Mouse (Mus musculus) ES-E14 (cell line): ENCODE measurements around the gene Zfp36l2. TPM values are rescaled to one million over a fixed set of nuclear protein-coding genes. Genes with fewer than 3 reads are reported as not detected.

Source experiments
- DNase-seq: peaks from one replicate; pipeline ENCODE4 v3.0.0-alpha.2; 2013; ENCODE audit warnings: low read depth, low spot score
- H3K27ac ChIP-seq: 2 replicates; pipeline ENCODE4 v1.5.1; 2012; ENCODE audit warnings: low read depth, mild to moderate bottlenecking, low read length, moderate library complexity, mixed read lengths; ENCODE audit not compliant: poor library complexity, insufficient read depth, severe bottlenecking
- H3K36me3 ChIP-seq: 2 replicates; pipeline ENCODE4 v1.6.1; 2012; ENCODE audit warnings: mild to moderate bottlenecking, low read length, moderate library complexity, mixed read lengths; ENCODE audit not compliant: control insufficient read depth, poor library complexity, insufficient read depth, severe bottlenecking
- H3K4me1 ChIP-seq, 2 experiments: fragments of 150-350 bp in 1 of 2; sonication (generic) in 1 of 2; 2 replicates each; pipeline ENCODE4 v1.6.1; 2012; ENCODE audit warnings: low read length in 2 of 2, mild to moderate bottlenecking in 1 of 2, mixed read lengths in 1 of 2; ENCODE audit not compliant: control insufficient read depth in 2 of 2, insufficient read depth in 2 of 2, poor library complexity in 1 of 2
- H3K4me3 ChIP-seq, 2 experiments: fragments of 150-350 bp in 1 of 2; sonication (generic) in 1 of 2; 2 replicates each; pipeline ENCODE4 v1.5.1; 2012; ENCODE audit warnings: low read length in 2 of 2, low read depth in 1 of 2, mild to moderate bottlenecking in 1 of 2, mixed read lengths in 1 of 2; ENCODE audit not compliant: insufficient read depth in 1 of 2, poor library complexity in 1 of 2, severe bottlenecking in 1 of 2
- H3K9ac ChIP-seq: 2 replicates; pipeline ENCODE4 v1.6.1; 2012; ENCODE audit warnings: low read depth, mild to moderate bottlenecking, low read length, mixed read lengths; ENCODE audit not compliant: poor library complexity, insufficient read depth, severe bottlenecking
- H3K9me3 ChIP-seq: fragments of 150-350 bp; sonication (generic); 2 replicates; pipeline ENCODE4 v1.6.1; 2012; ENCODE audit warnings: low read depth, mild to moderate bottlenecking, low read length; ENCODE audit not compliant: control insufficient read depth, insufficient read depth
- CHD2 ChIP-seq: IDR thresholded peaks from 2 replicates; pipeline ENCODE4 v1.6.1; 2014; ENCODE audit warnings: mild to moderate bottlenecking, low read depth, low read length, inconsistent platforms
- HCFC1 ChIP-seq: IDR thresholded peaks from 2 replicates; pipeline ENCODE4 v1.6.1; 2012; ENCODE audit warnings: low read length, inconsistent platforms, borderline replicate concordance; ENCODE audit not compliant: insufficient read depth
- MAFK ChIP-seq: IDR thresholded peaks from 2 replicates; pipeline ENCODE4 v1.6.1; 2014; ENCODE audit warnings: mild to moderate bottlenecking, low read depth, low read length, inconsistent platforms; ENCODE audit not compliant: insufficient read depth
- ZC3H11A ChIP-seq: IDR thresholded peaks from 2 replicates; pipeline ENCODE4 v1.6.1; 2012; ENCODE audit warnings: low read depth, mild to moderate bottlenecking, inconsistent platforms, low read length, borderline replicate concordance
- ZNF384 ChIP-seq: IDR thresholded peaks from 2 replicates; pipeline ENCODE4 v1.6.1; 2012; ENCODE audit warnings: low read depth, low read length, inconsistent platforms
- in situ Hi-C, 2 experiments: fragments of 600-800 bp; cut with MboI; formaldehyde crosslinking; loops; one replicate each; pipeline ENCODE4 v1.15.1; 2025; ENCODE audit warnings: low sequenced_read_pairs in 2 of 2, inconsistent platforms in 1 of 2; ENCODE audit not compliant: unreplicated experiment in 2 of 2
- total RNA-seq: library from RNA; depleted of rRNA; stranded (reverse); fragments of 300-350 nt; gene quantifications from 2 replicates; pipeline ENCODE4 v1.2.3, GENCODE M21; 2012

Gene Zfp36l2
- total RNA-seq, 1 experiment, result 12.6 TPM

DNA sequence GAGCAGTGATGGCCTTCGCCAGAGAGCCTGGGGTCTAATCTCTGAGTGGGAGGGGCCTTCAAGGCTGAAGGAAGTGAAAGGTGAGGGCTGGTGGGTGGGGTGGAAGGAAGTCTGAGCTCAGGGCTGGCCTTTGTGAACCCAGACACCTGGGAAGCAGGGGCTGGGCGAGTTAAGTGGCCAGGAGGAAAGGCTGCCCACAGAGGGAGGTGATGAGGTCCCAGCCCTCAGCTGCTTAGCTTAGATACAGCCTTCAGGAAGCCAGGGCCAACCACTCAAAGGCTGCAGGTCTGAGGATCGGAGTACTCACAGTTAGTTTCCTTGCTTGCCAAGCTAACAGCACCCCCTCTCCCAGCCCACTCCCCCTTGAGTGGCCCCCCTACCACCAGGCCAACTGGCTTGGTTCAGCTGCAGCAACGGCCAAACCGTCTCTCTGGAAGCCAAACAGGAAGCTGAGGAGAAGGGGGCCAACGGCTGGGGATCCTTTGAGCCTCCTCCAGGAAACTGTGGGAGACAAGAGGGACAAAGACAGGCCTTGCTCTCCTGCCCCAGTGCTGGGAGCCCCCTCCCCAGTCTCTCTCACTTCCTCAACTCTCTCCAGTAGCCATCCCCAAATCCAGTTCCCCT is 26.4 kb downstream of the Zfp36l2 start:
- Histone ChIP-seq H3K9ac (no peak overlapping the region), H3K4me3 (no peak overlapping the region), H3K27ac (no peak overlapping the region), H3K36me3 (no peaks in the 10 kb centered on the region), H3K4me1 (peaks cover 2 to 7% of the 10 kb centered on the region in 2 experiments; a peak in 2 of 4 replicates), H3K9me3 (no peaks in the 10 kb centered on the region)
- TF ChIP-seq MAFK, result no peak
- TF ChIP-seq HCFC1, result no peak
- no peak for TF ChIP-seq ZC3H11A
- no peak for TF ChIP-seq ZNF384
- TF ChIP-seq CHD2, result no peak
- DNase-seq, result no peak
- in situ Hi-C loops, result no loop called here

DNA sequence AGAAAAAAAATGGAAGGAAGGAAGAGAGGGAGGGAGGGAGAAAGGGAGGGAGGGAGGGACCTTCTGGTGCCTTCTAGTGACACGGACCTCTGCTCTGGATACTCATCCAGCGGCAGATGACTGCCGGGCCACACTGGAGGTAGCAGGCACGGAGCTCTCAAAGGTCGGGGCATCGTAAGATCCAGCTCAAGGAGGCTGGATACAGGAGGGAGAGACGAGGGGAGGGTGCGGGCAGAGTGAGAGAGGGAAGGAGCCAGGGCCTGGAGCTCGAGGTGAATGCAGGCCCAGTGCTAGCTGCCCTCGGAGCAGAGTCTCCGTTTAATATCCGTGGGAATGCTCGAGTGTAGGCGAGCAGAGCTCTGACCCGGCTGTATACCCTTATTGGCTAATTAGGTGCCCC is 28.9 kb downstream of the Zfp36l2 start:
- Histone ChIP-seq H3K4me1 (peaks cover 2 to 18% of the 10 kb centered on the region in 2 experiments; a peak in 2 of 4 replicates), H3K27ac (no peak overlapping the region), H3K9ac (no peak overlapping the region), H3K36me3 (no peaks in the 10 kb centered on the region), H3K9me3 (no peaks in the 10 kb centered on the region), H3K4me3 (no peak overlapping the region)
- in situ Hi-C loops, result no loop called here
- TF ChIP-seq CHD2 (no peak), MAFK (no peak), ZC3H11A (no peak), HCFC1 (no peak), ZNF384 (no peak)
- no peak for DNase-seq

DNA sequence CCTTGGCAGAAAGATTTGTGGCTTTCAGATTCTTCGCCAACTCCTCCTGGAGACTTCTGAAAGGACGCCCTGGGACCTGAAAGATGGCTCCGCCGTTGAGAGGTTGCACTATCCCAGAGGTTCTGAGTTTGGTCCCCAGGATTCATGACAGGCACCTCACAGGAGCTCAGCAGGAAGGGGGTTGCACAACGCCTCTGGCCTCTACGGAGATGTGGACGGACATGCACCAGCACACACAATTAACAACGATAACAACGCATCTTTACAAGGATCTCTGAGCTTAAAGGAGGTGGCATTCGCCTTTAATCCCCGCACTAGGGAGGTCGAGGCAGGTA is 29.3 kb downstream of the Zfp36l2 start:
- Histone ChIP-seq H3K9me3 (no peaks in the 10 kb centered on the region), H3K9ac (no peak overlapping the region), H3K4me3 (no peak overlapping the region), H3K27ac (no peak overlapping the region), H3K36me3 (no peaks in the 10 kb centered on the region), H3K4me1 (peaks cover 2 to 18% of the 10 kb centered on the region in 2 experiments; a peak in 2 of 4 replicates)
- DNase-seq, result no peak
- in situ Hi-C loops, result no loop called here
- TF ChIP-seq HCFC1 (no peak), CHD2 (no peak)

- peaks cover 2 to 18% of the 10 kb centered on the region in 2 experiments; a peak in 2 of 4 replicates for H3K4me1 ChIP-seq
- in situ Hi-C loops, result no loop called here
These were observed 29.8 kb downstream of the Zfp36l2 start for GRCm38 (mm10) chr17:84157743-84158460.

More at GRCm38 (mm10) chr17:84157743-84158460, 29.8 kb downstream of the Zfp36l2 start:
- DNase-seq, result no peak
- Histone ChIP-seq H3K4me3 (no peak overlapping the region), H3K9ac (no peak overlapping the region), H3K27ac (no peak overlapping the region), H3K9me3 (no peaks in the 10 kb centered on the region), H3K36me3 (no peaks in the 10 kb centered on the region)
- no peak for TF ChIP-seq ZNF384
